Mouse (Mus musculus) heart, postnatal 0 days (tissue): ENCODE measurements around the gene Znrf3.

Experiments used
- CTCF ChIP-seq: IDR thresholded peaks from 2 replicates; pipeline ENCODE4 v1.5.1; 2016; ENCODE audit warnings: antibody characterized with exemption, control low read depth, low read depth
- EP300 ChIP-seq: IDR thresholded peaks from 2 replicates; pipeline ENCODE4 v1.6.1; 2016; ENCODE audit warnings: antibody characterized with exemption, low read depth

- no peak for TF ChIP-seq CTCF
- no peak for TF ChIP-seq EP300
Measured at GRCm38 (mm10) chr11:5478831-5479230, 34.2 kb upstream of the Znrf3 start.
